Mouse (Mus musculus) embryo, embryonic 11.5 days (tissue): ENCODE measurements around the gene Eml2.

Experiments used
- DNase-seq: peaks from one replicate; pipeline ENCODE4 v3.0.0-alpha.2; 2012; ENCODE audit warnings: low read depth, low spot score

Gene Eml2

GRCm38 (mm10) chr7:19229404-19229803 lies 53.2 kb downstream of the Eml2 start:
- DNase-seq = no peak

- no peak for DNase-seq
Observed at GRCm38 (mm10) chr7:19230041-19230580, 53.9 kb downstream of the Eml2 start.

GRCm38 (mm10) chr7:19230899-19231298 lies 54.7 kb downstream of the Eml2 start:
- no peak for DNase-seq

GRCm38 (mm10) chr7:19231849-19232248 lies 55.6 kb downstream of the Eml2 start:
- DNase-seq = no peak

- DNase-seq = no peak
Observed at GRCm38 (mm10) chr7:19234652-19235051, 58.4 kb downstream of the Eml2 start.

- no peak for DNase-seq
Observed at GRCm38 (mm10) chr7:19235092-19235671, 59.0 kb downstream of the Eml2 start.

GRCm38 (mm10) chr7:19236411-19236810 lies 60.2 kb downstream of the Eml2 start:
- DNase-seq = no peak

GRCm38 (mm10) chr7:19238344-19238743 lies 62.1 kb downstream of the Eml2 start:
- DNase-seq = no peak

GRCm38 (mm10) chr7:19239423-19239822 lies 63.2 kb downstream of the Eml2 start:
- peak; percentile 82 for DNase-seq

GRCm38 (mm10) chr7:19239986-19240385 lies 63.8 kb downstream of the Eml2 start:
- no peak for DNase-seq

GRCm38 (mm10) chr7:19240905-19241463 lies 64.8 kb downstream of the Eml2 start:
- DNase-seq = no peak

GRCm38 (mm10) chr7:19242005-19242404 lies 65.8 kb downstream of the Eml2 start:
- no peak for DNase-seq

- no peak for DNase-seq
Observed at GRCm38 (mm10) chr7:19243858-19244257, 67.6 kb downstream of the Eml2 start.

GRCm38 (mm10) chr7:19245083-19245482 lies 68.9 kb downstream of the Eml2 start:
- no peak for DNase-seq

GRCm38 (mm10) chr7:19246855-19247254 lies 70.6 kb downstream of the Eml2 start:
- no peak for DNase-seq

GRCm38 (mm10) chr7:19247511-19247910 lies 71.3 kb downstream of the Eml2 start:
- DNase-seq = no peak

- no peak for DNase-seq
Observed at GRCm38 (mm10) chr7:19252078-19252477, 75.9 kb downstream of the Eml2 start.

GRCm38 (mm10) chr7:19253437-19253836 lies 77.2 kb downstream of the Eml2 start:
- DNase-seq = no peak

GRCm38 (mm10) chr7:19255395-19255794 lies 79.2 kb downstream of the Eml2 start:
- no peak for DNase-seq
